In genomic region chr5:24657113-24657512, GRCm38 (mm10) we compare ENCODE assay signal across 13 mouse cellular contexts. TPM values are rescaled to one million over a fixed set of nuclear protein-coding genes. Genes with fewer than 3 reads are reported as not detected.
A peak's percentile ranks its signal among the peaks of the same experiment; 100 is the strongest.
DNase-seq lines count a peak whose midpoint lies in the region; ATAC-seq lines count a peak whose summit lies in the region.
"Had no signal": no experiment of that assay in that cellular context is flagged by ENCODE, and none has a peak within 500 bp of the region (broad histone marks: within the 10 kb centered on the region; RNA-seq: fewer than 3 reads in every experiment).

No protein-coding gene starts in this region.

- no peaks in the 10 kb centered on the region for H3K9me3 ChIP-seq in forebrain, embryonic 15.5 days
- no peaks in the 10 kb centered on the region for H3K9me3 ChIP-seq in forebrain, embryonic 10.5 days
- H3K9me3 ChIP-seq: heart, embryonic 10.5 days; liver, embryonic 12.5 days had no signal

- 31% methylated on average over 2 of the region's 2 CpGs for WGBS in forebrain, embryonic 15.5 days
- WGBS in forebrain, embryonic 10.5 days: 75% methylated on average over 2 of the region's 2 CpGs

- DNase-seq in forebrain, embryonic 10.5 days (ENCODE audit: extremely low spot score, low spot score): no peak
- peak; percentile 24 for DNase-seq in lung, postnatal 10 days
- DNase-seq in lung, postnatal 25 days (ENCODE audit: low spot score): no peak
- DNase-seq in cerebellum, adult 9-11 months: peak; percentile 43
- DNase-seq in layer of hippocampus, postnatal 36 days: peak; percentile 40
- no peak for DNase-seq in kidney, postnatal 25 days
- DNase-seq: kidney, adult 8-10 months; thymus, postnatal 4 days had no signal

- H3K9ac ChIP-seq in forebrain, embryonic 15.5 days (replicated peaks): no peak overlapping the region
- H3K9ac ChIP-seq: liver, embryonic 12.5 days had no signal

- H3K27ac ChIP-seq in forebrain, embryonic 15.5 days (replicated peaks): peak overlapping the region; percentile 71
- H3K27ac ChIP-seq in forebrain, embryonic 10.5 days: no peak overlapping the region
- H3K27ac ChIP-seq: heart, embryonic 10.5 days; liver, embryonic 12.5 days had no signal

- H3K4me1 ChIP-seq in forebrain, embryonic 15.5 days: peaks cover 11% of the 10 kb centered on the region
- peaks cover 3% of the 10 kb centered on the region; the same call in 1 of the 2 replicates for H3K4me1 ChIP-seq in forebrain, embryonic 10.5 days

- H3K36me3 ChIP-seq in forebrain, embryonic 15.5 days: no peaks in the 10 kb centered on the region
- no peaks in the 10 kb centered on the region for H3K36me3 ChIP-seq in forebrain, embryonic 10.5 days (replicated peaks)
- H3K36me3 ChIP-seq: heart, embryonic 10.5 days; liver, embryonic 12.5 days had no signal

- no peak overlapping the region for H3K4me3 ChIP-seq in forebrain, embryonic 15.5 days
- no peak overlapping the region for H3K4me3 ChIP-seq in forebrain, embryonic 10.5 days
- H3K4me3 ChIP-seq: heart, embryonic 10.5 days; liver, embryonic 12.5 days had no signal

- ATAC-seq in forebrain, embryonic 15.5 days (replicated peaks): peak; percentile 64
- ATAC-seq in frontal cortex, adult (ENCODE audit: low TSS enrichment): no peak
- ATAC-seq: CD4-positive, CD25-positive, alpha-beta regulatory T cell, adult 4 months; liver, embryonic 12.5 days had no signal

- no peak overlapping the region for H3K4me2 ChIP-seq in forebrain, embryonic 15.5 days (replicated peaks)
- H3K4me2 ChIP-seq: liver, embryonic 12.5 days had no signal

- no peaks in the 10 kb centered on the region for H3K27me3 ChIP-seq in forebrain, embryonic 15.5 days
- peaks cover 12% of the 10 kb centered on the region for H3K27me3 ChIP-seq in forebrain, embryonic 10.5 days (ENCODE audit: poor library complexity, severe bottlenecking)
- H3K27me3 ChIP-seq: liver, embryonic 12.5 days had no signal

RNA-seq across cellular contexts. Expression of gene Nub1, which starts 28.2 kb away (rescaled TPM):
- 59.7 and 61.2 TPM in 2 replicates for polyA plus RNA-seq in forebrain, embryonic 15.5 days (2015; fragmentation: Nextera tagmentation; extraction: Ambion mirVana)
- polyA plus RNA-seq in forebrain, embryonic 10.5 days (2016; fragmentation: Nextera tagmentation; extraction: Ambion mirVana): 26.1 and 27.0 TPM in 2 replicates
- total RNA-seq in layer of hippocampus, postnatal 36 days (2021): 10 to 100 TPM; 63.3 to 65.9 TPM

RNA-seq across cellular contexts. Expression of gene Smarcd3, which starts 32.9 kb away (rescaled TPM):
- 171 and 176 TPM in 2 replicates for polyA plus RNA-seq in forebrain, embryonic 15.5 days (2015; fragmentation: Nextera tagmentation; extraction: Ambion mirVana)
- polyA plus RNA-seq in forebrain, embryonic 10.5 days (2016; fragmentation: Nextera tagmentation; extraction: Ambion mirVana): 34.7 and 39.7 TPM in 2 replicates
- total RNA-seq in layer of hippocampus, postnatal 36 days (2021): 10 to 100 TPM; 88.0 to 89.8 TPM

Comparison
In these comparisons a context has a peak if more than half of its experiments do, and no peak if none do; other contexts are left out.
1. DNase-seq: peak in lung, postnatal 10 days (single experiment), cerebellum, adult 9-11 months (single experiment) and layer of hippocampus, postnatal 36 days (2 of 2); none in forebrain, embryonic 10.5 days (single experiment), lung, postnatal 25 days (single experiment) and kidney, postnatal 25 days (0 of 2).